Mouse (Mus musculus): ENCODE measurements around the gene Gpc6.

DNA sequence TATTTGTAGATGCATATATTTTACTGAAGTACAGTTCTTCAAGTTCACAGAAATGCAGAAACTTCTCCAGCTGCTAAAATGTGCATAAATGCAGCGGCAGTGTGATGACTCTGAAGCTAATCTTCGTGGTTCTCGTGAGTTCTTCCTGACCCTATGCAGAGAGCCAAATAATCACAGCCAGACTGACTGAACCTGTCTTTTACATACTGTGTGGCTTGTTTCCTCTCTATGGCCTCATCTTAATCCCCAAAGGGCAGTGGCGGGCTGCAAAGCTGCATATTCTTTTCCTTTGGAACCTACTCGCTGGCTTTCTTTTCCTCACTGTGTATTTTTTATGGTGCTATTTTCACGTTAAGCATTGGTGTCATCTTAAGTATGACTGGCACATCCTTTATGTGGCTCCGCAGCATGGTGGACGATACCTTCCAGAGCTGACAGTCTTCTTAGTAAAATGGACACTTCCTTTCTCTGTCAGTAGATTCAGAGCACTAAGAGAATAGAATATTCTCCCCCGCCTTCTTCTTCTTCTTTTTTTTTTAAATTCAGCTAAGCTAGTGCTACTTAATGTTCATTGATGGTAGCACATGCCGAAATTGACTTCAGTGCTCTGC, 775.7 kb downstream of the Gpc6 start:
- TF ChIP-seq CTCF (IDR thresholded peaks at IDR 0.05; ENCODE audit: extremely low read depth, insufficient read depth, low read length): no peak
- no peak for TF ChIP-seq POLR2A (IDR thresholded peaks at IDR 0.05; ENCODE audit: extremely low read depth, insufficient read depth, low read length)

All from cortical plate, adult 2 months (tissue).